Mouse (Mus musculus): ENCODE results near the gene Gm49630.
"Not testable (repeated sequence)": the region's sequence is repeated elsewhere in the genome, so short reads cannot be mapped to it uniquely, and the experiment has no call there.

GRCm38 (mm10) chr17:7398198-7398847 lies 26.5 kb upstream of the Gm49630 start:
- not testable (repeated sequence) for TF ChIP-seq POLR2A (IDR thresholded peaks at IDR 0.05; ENCODE audit: low read depth, low read length); CTCF (conservative IDR thresholded peaks at IDR 0.05; ENCODE audit: insufficient read depth, insufficient read length, low read depth, low read length)
